Mouse (Mus musculus): ENCODE results near the gene Gys2.

The Gys2 gene

DNA sequence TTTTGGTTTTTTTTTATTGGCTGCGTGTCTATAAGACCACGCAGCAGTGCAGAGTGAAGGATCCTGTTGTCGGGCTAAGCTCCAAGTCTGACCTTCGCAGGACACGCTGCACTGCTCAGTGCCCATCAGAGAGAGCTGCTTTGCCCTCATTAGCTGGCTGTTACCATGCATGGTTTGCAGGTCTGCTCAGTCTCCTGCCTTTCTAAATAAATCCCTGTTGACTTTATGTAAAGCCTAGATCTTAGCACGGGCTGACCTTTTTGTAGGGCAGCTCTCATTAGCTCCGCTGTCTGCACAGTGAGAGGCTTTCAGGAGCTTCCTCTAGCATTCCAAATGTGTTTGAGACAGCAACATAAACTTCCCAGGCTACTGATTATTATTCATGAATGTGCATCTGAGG is 14.9 kb downstream of the Gys2 start:
- no peak for DNase-seq (ENCODE audit: low spot score in 2 of 2)

DNA sequence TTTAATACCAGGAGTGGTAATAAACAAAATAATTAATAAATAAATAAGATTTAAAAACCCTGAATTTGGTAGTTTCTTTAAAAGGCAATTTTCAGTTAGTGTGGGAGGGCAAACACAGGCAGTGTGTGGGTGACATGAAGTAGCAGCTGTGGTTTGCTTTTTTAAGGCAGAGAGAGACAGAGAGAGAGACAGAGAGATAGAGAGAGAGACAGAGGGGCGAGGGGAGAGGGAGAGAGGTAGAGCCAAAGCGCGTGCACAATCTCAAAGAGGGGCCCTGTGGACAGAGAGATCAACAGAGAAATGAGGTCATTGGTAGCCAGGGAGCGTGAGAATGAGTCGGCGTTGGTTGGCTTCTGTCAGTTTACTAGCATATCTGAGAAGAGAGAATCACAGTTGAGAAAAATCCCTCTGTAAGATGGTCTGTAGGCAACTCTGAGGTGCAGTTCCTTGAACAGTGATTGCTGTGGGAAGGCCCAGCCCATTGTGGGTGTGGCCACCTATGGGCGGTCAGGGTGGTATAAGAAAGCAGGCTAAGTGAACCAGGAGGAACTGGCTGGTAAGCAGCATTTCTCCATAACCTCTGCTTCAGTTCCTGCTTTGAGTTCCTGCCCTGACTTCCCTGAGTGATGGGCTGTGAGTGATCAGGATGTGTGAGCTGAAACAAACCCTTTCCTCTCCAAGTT is 17.5 kb downstream of the Gys2 start:
- no peak for DNase-seq (ENCODE audit: low spot score in 2 of 2)

- DNase-seq (ENCODE audit: low spot score in 2 of 2), result peak; percentile 34 to 42
These were observed 19.6 kb downstream of the Gys2 start for GRCm38 (mm10) chr6:142453311-142453710.

DNA sequence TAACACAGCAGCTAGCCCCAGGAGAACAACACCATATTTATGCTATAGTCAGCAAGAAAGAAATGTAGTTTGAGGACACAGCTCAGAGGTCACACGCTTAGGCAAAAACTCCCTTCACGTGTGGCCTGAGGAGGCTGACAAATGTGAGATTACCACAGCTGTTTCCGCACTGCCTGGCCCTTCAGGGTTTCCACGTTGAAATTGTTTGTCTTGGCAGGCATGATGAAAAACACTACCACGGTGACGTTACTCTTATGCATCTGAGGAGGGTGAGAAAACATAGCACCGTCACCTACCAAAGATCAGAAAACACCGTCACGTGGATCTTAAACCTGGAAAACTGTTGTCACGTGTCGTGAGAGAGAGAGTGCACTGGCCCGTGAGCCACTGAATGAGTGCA is 21.5 kb downstream of the Gys2 start:
- DNase-seq (ENCODE audit: low spot score in 2 of 2), result no peak

GRCm38 (mm10) chr6:142429072-142429471 is 43.8 kb downstream of the Gys2 start:
- no peak for DNase-seq (ENCODE audit: low spot score in 2 of 2)

GRCm38 (mm10) chr6:142424976-142425375 is 47.9 kb downstream of the Gys2 start:
- no peak for DNase-seq (ENCODE audit: low spot score in 2 of 2)

DNA sequence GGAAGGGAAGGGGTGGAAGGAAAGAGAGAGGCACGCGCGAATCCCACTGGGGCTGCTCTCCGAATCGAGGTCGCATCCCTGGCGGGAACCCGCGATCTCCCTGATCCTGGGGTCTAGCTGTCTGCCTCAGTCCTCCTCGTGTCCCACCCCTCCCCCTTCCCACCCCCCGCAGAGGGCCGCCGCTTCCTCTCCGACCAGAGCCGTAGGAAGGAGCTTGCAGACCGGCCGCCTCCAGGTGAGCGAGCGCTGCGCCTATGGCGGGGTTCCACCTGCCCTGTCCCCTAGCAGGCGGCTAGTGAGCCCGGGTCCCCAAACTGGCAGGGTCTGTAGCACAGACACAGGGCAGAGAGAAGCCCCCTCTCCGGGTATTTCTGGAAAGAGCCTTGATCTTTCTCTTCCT is 58.3 kb downstream of the Gys2 start:
- DNase-seq (ENCODE audit: low spot score in 2 of 2), result no peak

GRCm38 (mm10) chr6:142413845-142414244 is 59.1 kb downstream of the Gys2 start:
- DNase-seq (ENCODE audit: low spot score in 2 of 2), result no peak

DNA sequence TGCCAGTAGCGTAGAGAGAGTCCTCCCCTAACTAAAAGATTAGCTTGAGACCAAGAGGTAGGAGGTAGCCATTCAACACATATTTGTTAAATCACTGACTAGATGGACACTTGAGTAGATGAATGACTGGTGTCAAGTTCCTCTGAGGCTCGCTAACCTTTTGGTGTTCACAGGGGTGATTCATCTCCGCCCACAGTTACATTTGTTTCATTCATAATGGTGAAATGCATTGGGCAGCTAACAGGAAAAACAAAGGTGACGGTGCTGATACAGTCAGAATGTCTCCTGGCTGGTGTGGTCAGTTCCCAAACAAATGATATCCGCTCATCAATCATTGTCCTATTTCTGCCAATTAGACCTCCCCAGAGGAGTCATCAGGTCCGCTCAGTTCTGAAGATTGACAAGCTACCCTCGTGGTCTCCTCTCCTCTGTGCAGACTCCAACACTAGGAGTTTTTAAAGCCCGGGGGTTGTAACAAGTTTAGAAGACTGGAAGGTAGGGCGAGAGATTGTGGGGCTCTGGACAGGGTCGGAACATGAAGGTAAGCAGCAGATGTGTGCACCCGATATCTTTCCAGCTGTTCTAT is 59.9 kb downstream of the Gys2 start, which contains the start of gene Spx:
Gene Spx (plus strand): TSS at position 536 of the 586 bp plus-strand sequence.
- no peak for DNase-seq (ENCODE audit: low spot score in 2 of 2)

GRCm38 (mm10) chr6:142411140-142411539 is 61.8 kb downstream of the Gys2 start:
- no peak for DNase-seq (ENCODE audit: low spot score in 2 of 2)

- DNase-seq (ENCODE audit: low spot score in 2 of 2), result no peak
These were observed 77.2 kb downstream of the Gys2 start for GRCm38 (mm10) chr6:142395756-142396155.

- no peak for DNase-seq (ENCODE audit: low spot score in 2 of 2)
These were observed 78.2 kb downstream of the Gys2 start for GRCm38 (mm10) chr6:142394669-142395068.

DNA sequence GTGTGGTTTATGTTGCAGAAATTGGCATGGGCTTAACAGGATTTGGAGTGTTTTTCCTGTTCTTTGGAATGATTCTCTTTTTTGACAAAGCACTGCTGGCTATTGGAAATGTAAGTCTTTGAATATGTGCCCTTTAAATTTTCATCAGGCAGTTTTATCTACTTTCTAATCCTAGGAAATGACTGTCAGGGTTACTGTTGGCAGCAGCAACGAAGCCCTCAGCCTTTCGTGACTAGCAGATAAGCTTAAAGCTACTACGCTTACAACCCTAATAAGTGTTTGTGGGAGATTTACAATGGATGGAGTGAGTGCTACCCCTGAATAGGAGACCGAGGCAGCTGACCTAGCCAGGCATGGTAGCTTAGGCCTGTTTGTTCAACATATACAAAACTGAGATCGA is 80.6 kb downstream of the Gys2 start:
- DNase-seq (ENCODE audit: low spot score in 2 of 2), result no peak

DNA sequence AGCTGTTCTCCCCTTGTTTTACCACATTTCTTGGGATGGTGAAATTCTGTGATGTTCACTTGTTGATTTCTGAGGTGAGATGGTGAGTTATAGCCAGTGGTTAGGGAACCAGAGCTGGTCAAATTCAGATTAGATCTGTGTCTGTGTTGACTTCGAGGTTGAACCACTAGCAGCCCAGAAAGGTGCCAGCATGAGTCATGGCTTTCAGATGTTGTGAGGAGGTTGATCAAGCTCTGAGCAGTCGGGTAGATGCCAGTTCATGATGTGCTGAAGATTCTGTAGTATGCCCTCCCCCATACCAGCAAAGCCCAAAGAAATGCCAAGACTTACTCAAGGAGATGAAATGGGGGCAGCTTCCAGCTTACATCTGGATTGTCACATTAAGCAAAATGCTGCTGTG is 83.8 kb downstream of the Gys2 start:
- no peak for DNase-seq (ENCODE audit: low spot score in 2 of 2)

DNA sequence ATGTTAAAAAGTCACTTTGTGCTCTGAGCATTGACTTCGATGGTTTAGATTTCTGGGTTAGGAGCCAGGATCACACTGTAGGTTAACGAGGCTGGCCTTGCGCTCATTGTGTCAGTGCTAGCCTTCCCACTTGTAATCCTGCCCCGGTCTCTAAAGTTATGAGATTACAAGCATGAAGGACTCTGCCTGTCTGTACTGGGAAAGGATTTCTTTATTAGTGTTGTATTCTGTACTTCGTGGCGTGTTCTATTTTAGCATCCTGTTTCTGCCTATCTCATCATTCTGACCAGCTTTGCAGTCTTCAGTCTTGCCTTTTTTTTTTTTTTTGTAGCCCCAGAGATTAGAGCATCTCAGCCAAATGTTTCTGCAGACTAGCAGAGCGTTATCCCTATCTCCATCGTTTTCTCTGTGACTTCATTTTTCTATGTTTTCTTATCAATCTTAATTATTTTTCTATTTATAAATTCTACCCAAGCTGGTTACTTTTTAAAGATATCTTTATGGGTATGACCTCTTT is 85.1 kb downstream of the Gys2 start:
- no peak for DNase-seq (ENCODE audit: low spot score in 2 of 2)

GRCm38 (mm10) chr6:142387011-142387754 is 85.7 kb downstream of the Gys2 start, which contains the start of the genes Recql and Golt1b:
TSS of gene Recql (minus strand) at chr6:142387087.
TSS of gene Golt1b (plus strand) at chr6:142387221.
- DNase-seq (ENCODE audit: low spot score in 2 of 2), result peak; percentile 96 to 98

DNA sequence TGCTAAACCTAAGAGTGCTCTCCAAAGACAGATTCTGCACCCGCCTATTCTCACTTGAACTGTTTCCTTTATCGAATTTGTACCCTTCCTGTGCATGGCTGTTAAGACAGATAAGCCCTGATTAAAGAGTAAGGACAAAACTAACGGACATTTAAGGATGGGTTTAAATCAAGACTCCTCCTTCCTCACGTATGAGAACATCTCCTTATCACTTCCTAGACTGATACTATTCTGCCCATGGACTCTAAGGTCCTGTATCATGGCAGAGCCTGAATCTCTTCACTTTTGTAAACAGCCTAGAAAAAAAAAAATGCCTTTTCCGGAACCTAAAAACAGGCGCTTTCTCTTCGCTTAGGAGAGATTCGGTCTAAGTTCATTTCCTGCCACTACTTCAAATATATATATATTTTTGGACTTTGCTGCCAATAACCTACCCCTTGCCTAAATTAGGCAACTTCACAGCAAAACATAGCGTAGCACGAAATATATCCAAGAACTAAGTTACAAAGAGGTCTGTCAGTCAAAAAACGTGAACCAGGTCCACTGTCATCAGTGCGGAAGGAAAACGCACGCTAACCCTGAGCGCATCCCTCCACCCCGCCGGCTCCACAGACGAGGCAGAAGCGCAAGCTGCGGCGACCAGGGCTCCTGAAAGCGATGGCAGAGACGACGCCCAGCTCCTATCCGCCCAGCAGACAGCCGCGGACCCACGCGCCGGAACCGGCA is 86.5 kb downstream of the Gys2 start:
- DNase-seq (ENCODE audit: low spot score in 2 of 2), result no peak

DNA sequence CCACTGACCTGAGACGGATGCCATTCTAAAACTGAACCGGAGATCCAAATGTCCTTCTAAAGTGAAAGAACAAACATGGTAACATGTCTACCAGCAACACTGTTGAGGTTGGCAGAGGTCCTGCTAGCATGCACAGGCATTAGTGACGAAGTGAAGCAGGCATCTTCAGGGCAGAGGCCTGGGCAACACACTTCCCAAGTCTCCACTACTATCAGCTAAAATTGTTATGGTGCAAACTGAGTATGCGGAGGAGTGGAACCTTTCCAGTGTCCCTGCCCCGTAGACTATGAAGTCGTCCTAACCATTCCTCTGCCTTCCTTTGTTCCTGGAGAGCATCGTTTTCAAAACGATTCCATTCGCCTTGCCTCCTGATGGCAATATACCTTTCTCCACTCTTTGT is 88.4 kb downstream of the Gys2 start:
- DNase-seq (ENCODE audit: low spot score in 2 of 2), result no peak

- no peak for DNase-seq (ENCODE audit: low spot score in 2 of 2)
These were observed 91.3 kb downstream of the Gys2 start for GRCm38 (mm10) chr6:142381615-142382014.

- no peak for DNase-seq (ENCODE audit: low spot score in 2 of 2)
These were observed 92.9 kb downstream of the Gys2 start for GRCm38 (mm10) chr6:142379961-142380360.

DNA sequence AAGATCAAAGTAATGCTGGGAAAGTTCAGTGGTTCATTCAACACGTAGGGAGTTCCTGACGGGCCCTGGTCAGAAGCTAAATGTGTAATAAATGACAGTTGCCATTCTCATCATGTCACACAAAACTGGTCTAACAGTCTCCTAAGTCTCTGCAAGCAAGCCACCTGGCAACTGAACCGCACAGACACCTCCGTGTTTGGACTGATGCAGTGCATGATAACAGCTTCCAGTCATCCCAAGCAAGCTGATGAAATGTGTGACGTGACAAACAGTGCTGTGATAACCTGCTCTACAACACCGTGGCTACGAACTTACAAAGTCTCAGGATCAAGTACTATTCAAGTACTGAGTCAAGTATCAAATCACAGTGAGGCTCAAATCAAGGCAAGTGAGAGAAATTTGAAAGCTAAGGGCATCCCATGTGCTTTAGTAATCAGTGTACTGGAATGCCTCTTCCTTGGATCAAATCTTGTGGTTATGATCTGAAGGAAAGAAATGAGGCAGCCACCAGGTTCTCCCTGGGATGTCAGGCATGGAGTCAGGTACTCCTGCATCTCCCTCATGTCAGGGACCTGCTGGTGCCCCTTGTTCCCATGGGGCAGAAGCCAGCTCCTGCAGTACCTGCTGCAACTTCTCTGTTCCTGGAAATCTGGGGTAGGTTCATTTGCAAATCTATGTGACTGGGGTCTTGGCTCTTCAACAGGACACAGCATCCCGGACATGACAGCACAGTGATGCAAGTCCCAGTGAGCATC is 94.2 kb downstream of the Gys2 start:
- no peak for DNase-seq (ENCODE audit: low spot score in 2 of 2)
